Mouse (Mus musculus) layer of hippocampus, postnatal 10 days (tissue): ENCODE results near the gene Nanp. TPM values are rescaled to one million over a fixed set of nuclear protein-coding genes. Genes with fewer than 3 reads are reported as not detected.

Experiments
- DNase-seq, 2 experiments: peaks; one replicate each; pipeline ENCODE4 v3.0.0; 2021; ENCODE audit warnings: low spot score in 2 of 2
- total RNA-seq, 2 experiments: library from RNA; stranded (reverse); gene quantifications; 2 replicates each; pipeline ENCODE4 v1.2.3; 2021

Gene Nanp
- total RNA-seq, 2 experiments from 2014 or later = 17.2 to 17.3 TPM

DNA sequence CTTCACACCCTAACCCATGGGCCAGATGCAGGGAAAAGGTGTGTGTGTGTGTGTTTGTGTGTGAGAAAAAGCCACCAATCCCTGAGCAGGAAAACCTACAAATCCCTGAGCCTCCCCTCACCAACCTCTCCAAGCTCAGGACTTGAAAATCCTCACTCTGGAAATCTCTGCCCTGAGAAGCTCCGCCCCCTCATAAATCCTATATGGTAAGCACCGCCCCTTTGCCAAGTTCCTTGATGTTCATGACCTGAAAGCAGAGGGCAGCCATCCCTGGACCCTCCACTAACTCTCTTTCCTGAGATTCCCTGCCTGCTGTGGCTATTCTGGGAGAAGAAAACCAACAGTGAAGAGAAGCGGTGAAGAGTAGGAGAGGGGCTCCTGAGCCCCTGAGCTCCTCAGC, 40.2 kb downstream of the Nanp start:
- DNase-seq = no peak

DNA sequence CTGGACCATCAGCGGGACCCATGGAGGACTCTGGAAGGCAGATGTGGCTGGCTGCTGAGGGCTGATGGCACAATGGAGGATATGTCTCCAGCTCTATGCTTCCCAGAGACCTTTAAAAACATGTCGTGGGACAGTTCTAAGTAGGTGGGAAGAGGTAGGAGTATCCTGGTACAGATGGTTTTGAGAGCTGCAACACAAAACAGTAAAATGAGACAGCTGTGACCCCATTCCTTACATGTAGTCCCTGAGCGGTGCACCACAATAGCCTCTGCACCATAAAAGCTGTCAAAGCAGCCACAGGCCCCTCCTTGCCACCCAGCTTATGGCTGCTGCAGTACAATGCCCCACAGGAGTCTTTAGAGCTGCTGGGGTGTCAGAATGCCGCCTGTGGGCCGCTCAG, 41.6 kb downstream of the Nanp start:
- no peak for DNase-seq

DNA sequence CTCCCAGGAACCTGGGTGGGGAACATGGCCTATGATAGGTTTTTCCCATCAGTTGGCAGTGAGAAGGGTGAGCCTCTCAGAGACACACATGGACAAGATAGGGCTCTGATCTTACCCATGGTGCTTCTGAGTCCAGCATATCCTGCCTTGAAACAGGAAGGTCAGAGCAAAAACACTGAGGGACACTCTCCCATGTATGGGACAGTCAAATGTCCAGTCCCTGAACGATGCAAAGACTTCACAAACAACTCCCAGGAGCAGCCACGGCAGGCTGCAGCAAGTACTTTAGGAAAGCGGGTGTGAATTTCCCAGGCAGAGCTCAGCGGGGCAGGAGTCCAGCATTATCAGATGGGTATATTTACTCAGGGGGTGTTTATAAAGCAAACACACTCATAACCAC, 43.9 kb downstream of the Nanp start:
- DNase-seq = no peak

DNA sequence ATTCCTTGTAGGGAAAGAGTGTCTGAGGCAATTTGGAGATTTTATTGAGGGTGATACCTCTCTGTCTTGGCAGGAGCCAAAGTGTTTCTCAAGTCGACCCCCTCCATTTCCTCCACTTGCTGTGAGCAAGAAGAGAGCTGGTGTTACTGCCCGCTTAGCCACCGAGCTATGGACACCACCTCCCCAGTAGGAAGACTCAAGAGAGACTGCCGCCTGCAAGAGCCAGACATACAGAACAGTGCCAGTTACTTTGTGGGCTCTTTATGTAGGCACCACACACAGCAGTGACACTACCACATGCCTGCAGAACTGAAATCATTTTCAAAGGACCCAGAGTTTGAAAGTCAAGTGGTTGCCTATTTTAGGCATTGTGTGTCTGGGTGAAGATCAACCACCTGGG, 48.1 kb downstream of the Nanp start:
- no peak for DNase-seq

DNA sequence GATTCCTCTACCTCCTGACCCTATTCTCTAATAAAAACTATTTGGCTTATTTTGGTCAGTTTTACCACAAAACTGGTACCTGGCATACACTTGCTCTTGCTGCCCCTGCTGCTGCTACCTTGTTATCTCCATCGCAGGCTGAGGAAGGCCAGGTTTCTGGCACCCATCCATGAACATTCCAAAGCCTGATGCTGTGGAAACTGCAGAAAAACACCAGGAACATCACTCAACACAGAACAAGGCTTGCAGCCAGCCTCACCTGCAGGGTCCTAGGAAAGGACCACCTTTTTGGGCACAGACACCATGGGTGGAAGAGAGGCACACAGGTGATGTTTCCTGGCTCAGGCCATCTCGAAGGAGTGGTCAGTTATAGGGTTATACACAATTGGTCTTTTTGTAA, 48.7 kb downstream of the Nanp start:
- DNase-seq = no peak

DNA sequence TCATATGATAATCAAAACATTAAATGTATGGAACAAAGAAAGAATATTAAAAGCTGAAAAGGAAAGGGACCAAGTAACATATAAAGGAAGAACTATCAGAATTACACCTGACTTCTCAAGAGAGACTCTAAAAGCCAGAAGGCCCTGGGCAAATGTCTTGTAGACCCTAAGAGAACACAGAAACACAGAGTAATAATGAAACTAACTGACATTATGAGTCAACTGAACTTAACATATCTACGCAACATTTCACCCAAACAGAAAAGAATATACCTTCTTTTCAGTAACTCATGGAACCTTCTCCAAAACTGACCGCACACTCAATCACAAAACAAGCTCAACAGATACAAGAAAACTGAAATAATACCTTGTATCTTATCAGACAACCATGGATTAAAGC, 53.8 kb downstream of the Nanp start:
- DNase-seq = no peak

DNA sequence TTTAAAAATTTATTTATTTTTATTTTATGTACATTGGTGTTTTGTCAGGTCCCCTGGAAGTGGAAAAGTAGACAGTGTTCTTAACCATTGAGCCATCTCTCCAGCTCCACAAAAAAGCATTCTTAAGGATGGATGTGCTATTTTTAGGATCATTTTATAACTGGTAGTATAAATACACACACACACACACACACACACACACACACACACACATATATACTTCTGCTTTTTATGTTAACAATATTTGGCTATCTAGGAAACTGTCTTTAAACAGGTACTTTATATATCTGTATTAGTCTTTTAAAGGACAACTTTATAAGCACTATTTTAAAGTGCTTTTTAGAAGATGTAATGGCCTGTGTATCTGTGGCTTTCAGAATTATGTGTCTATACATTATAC, 57.1 kb downstream of the Nanp start:
- no peak for DNase-seq

DNA sequence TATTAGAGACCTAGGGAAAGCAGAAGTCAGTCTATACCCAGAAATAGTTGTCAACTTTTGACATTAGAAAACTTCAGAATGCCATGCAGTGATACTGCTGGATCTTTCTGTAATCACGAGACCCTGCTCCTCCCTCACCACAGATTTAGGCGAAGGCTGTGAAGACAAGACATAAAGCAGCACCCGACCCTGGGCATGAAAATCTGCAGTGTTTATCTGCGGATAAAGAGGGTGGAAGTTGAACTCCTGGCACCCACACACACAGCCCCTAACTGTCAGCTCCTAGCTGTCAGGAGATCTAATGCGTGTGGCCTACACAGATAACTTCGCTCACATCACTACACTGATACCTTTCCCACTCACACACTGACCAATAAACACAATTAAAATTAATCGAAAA, 57.7 kb downstream of the Nanp start:
- DNase-seq = no peak

DNA sequence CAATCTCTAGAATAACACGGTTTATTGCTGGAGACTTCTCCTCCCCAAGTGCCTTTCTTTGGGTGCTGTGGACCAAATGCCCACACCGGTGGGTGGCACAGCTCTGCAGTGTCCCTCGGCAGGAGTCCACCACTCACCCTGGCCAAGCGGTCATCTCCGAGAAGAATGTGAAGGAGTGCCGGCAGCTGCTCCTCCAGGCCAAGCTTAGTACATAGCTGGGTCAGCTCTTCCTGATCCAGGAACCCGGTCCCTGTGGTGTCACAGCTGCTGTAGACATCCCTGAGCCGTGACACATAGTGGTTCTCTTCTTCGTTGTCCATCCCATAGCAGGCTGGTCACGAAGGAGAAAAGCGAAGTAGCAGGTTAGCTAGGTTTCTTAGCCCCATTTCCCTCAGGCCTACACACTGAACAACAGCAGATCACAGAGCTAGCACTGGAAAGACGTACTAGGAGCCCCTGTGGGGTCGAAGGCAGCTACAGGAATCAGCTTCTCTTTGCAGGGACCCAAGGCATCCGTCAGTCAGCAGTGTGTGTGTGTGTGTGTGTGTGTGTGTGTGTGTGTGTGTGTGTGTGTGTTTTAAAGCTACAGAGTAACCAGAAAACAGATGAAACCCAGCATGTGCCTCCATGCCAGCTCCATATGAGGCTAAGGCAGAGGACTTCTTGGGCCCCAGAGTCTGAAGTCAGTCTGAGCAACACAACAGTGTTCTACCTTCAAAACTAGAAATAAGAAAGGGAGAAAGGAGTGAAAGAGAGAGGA, 59.2 kb downstream of the Nanp start:
- DNase-seq = no peak

Other genes starting within 250 kb of the Nanp start
- gene Abhd12, start 134.7 kb downstream of the Nanp start, total RNA-seq = 100 to 1,000 TPM; 173 to 184 TPM
- 1 to 10 TPM; 3.7 to 5.4 TPM for gene Gins1, start 134.0 kb downstream of the Nanp start, total RNA-seq
- gene Ninl, start within 50 bp of the Nanp start, total RNA-seq = 10 to 100 TPM; 10.6 to 11.0 TPM
- gene Gm14151, start 53.0 kb upstream of the Nanp start, total RNA-seq = not detected
- not detected for gene Gm14147, start 58.8 kb upstream of the Nanp start, total RNA-seq